Mouse (Mus musculus) cerebellum, adult 2 months (tissue): ENCODE measurements around the gene Atp2b4.

Experiments
- CTCF ChIP-seq: fragments of 200-500 bp; IDR thresholded peaks from 2 replicates; pipeline ENCODE4 v1.5.1; 2011; ENCODE audit warnings: low read depth, mild to moderate bottlenecking, control low read depth, low read length, moderate library complexity, borderline replicate concordance; ENCODE audit not compliant: insufficient read depth
- POLR2A ChIP-seq: fragments of 200-500 bp; IDR thresholded peaks from 2 replicates; pipeline ENCODE4 v1.6.1; 2011; ENCODE audit warnings: low read length, control low read depth, borderline replicate concordance; ENCODE audit not compliant: insufficient read depth

DNA sequence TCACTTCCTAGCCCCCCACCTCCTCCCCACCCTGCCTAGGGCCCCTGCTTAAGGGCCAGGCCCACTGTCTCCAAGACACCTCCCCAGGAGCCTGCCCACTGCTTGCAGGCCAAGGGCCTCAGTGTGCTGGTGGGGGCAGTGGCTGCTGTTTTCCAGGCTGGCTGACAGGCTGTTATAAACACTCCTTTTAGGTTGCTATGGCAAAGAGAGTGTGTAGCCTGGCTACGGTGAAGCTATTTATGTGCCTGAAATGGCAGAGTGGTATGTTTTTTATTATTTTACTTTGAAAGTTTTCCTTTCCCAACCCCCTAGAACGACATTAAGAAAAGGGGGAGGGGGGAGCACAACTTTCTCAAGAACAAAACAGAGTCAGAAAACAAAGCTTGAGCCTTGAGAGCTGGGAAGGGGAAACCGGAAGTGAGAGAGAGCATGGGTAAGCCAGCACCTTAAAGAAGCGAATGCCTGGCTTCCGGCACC, 37.9 kb downstream of the Atp2b4 start:
- TF ChIP-seq CTCF = no peak
- TF ChIP-seq POLR2A = no peak
